In the genomic region with DNA sequence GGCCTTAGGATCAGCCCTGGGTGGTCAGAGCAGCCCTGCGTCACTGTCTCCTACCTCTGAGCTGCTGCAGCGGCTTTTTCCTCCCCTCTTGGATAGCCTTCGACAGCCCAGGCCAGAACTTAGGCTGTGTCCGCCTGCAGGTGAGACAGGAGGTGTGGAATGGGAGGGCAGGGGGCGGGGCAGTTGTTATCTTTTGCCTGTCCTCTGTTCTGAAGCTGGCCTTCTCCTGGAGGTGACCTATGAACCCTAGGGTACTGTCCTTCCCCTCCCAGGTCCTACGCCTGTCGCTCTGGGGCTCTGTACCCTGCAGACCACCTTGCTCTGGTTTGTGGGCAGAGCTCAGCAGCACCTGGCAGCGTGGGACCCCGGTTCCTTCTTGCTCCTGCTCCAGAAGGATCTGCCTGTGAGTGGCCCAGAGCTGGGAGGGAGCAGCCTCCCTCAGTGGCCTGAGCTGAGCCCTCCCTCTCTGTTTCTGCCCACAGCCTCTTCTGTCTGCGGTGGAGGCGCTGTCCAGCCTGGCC, we compare ENCODE assay signal across 8 mouse cellular contexts. TPM values are rescaled to one million over a fixed set of nuclear protein-coding genes. Genes with fewer than 3 reads are reported as not detected.
DNase-seq lines count a peak whose midpoint lies in the region; ATAC-seq lines count a peak whose summit lies in the region.

No protein-coding gene starts in this region.

- H3K4me3 ChIP-seq in megakaryocyte, embryonic 14.5 days (replicated peaks) = peak overlapping the region; percentile 69
- H3K4me3 ChIP-seq in liver, embryonic 15.5 days (replicated peaks) = peak overlapping the region; percentile 73

- peak overlapping the region; percentile 34 for H3K27ac ChIP-seq in liver, embryonic 15.5 days (replicated peaks)

- intact Hi-C loops in left cerebral cortex, postnatal 10 days (cut with DNase I) = no loop called here

- no peaks in the 10 kb centered on the region for H3K27me3 ChIP-seq in megakaryocyte, embryonic 14.5 days (replicated peaks)
- H3K27me3 ChIP-seq in liver, embryonic 15.5 days = peaks cover 16% of the 10 kb centered on the region; the same call in 1 of the 2 replicates

- H3K36me3 ChIP-seq in megakaryocyte, embryonic 14.5 days (replicated peaks; ENCODE audit: low read length) = peaks cover 41% of the 10 kb centered on the region
- H3K36me3 ChIP-seq in liver, embryonic 15.5 days (replicated peaks) = peaks cover 21% of the 10 kb centered on the region; the same call in 1 of the 2 replicates

- 0 out of 2 replicates have a peak overlapping the region, but pooled peaks have one; percentile 78 for H3K9ac ChIP-seq in liver, embryonic 15.5 days

- WGBS in liver, embryonic 15.5 days (ENCODE audit: insufficient replicate concordance) = 68% methylated on average over 11 of the region's 11 CpGs

- peak; percentile 37 for DNase-seq in cerebellum, adult 9-10 months
- DNase-seq in adrenal gland, postnatal 10 days = no peak
- no peak for DNase-seq in left cerebral cortex, postnatal 10 days (ENCODE audit: extremely low spot score in 1 of 2, low spot score in 2 of 2)
- no peak for DNase-seq in layer of hippocampus, adult 18-20 months (ENCODE audit: low spot score in 2 of 2)

- peaks cover 46% of the 10 kb centered on the region for H3K4me1 ChIP-seq in megakaryocyte, embryonic 14.5 days
- peaks cover 42% of the 10 kb centered on the region for H3K4me1 ChIP-seq in liver, embryonic 15.5 days (replicated peaks)

- peak overlapping the region; percentile 100 for H3K4me2 ChIP-seq in liver, embryonic 15.5 days

- ATAC-seq in cerebellum, adult (ENCODE audit: insufficient number of reproducible peaks, low FRiP score, low TSS enrichment) = no peak
- no peak for ATAC-seq in megakaryocyte, adult 5-6 weeks (ENCODE audit: poor library complexity, severe bottlenecking)
- ATAC-seq in liver, embryonic 15.5 days (ENCODE audit: insufficient read depth) = no peak

- no peaks in the 10 kb centered on the region for H3K9me3 ChIP-seq in megakaryocyte, embryonic 14.5 days
- no peaks in the 10 kb centered on the region for H3K9me3 ChIP-seq in liver, embryonic 15.5 days (replicated peaks)

RNA-seq across cellular contexts. Expression of a gene that starts 1.8 kb away (rescaled TPM):
- 0.99 and 2.7 TPM in 2 replicates for polyA plus RNA-seq in megakaryocyte, embryonic 14.5 days (2012; ENCODE audit: insufficient read depth, low replicate concordance)
- 0.87 and 1.3 TPM in 2 replicates for total RNA-seq in megakaryocyte, adult 5-6 weeks (2015)
- 2.9 and 3.0 TPM in 2 replicates for total RNA-seq in megakaryocyte, adult 5-6 weeks (2017)
- polyA plus RNA-seq in liver, embryonic 15.5 days (2015; fragmentation: Nextera tagmentation; extraction: Ambion mirVana) = 1.1 and 1.4 TPM in 2 replicates
- total RNA-seq in adrenal gland, postnatal 10 days (2021) = 1 to 10 TPM; 2.9 to 6.5 TPM
- total RNA-seq in left cerebral cortex, postnatal 10 days (2021) = 1 to 10 TPM; 6.3 to 6.5 TPM
- 1 to 10 TPM; 6.5 to 7.6 TPM for total RNA-seq in layer of hippocampus, adult 18-20 months (2021)

RNA-seq across cellular contexts. Expression of a gene that starts 1.8 kb away (rescaled TPM):
- 1.8 and 2.0 TPM in 2 replicates for polyA plus RNA-seq in megakaryocyte, embryonic 14.5 days (2012; ENCODE audit: insufficient read depth, low replicate concordance)
- 2.2 and 3.9 TPM in 2 replicates for total RNA-seq in megakaryocyte, adult 5-6 weeks (2015)
- 0.22 and 3.2 TPM in 2 replicates for total RNA-seq in megakaryocyte, adult 5-6 weeks (2017)
- polyA plus RNA-seq in liver, embryonic 15.5 days (2015; fragmentation: Nextera tagmentation; extraction: Ambion mirVana) = 0.93 and 1.0 TPM in 2 replicates
- 1 to 10 TPM; 2.4 to 7.9 TPM for total RNA-seq in adrenal gland, postnatal 10 days (2021)
- 1 to 10 TPM; 7.7 to 9.4 TPM for total RNA-seq in left cerebral cortex, postnatal 10 days (2021)
- 1 to 10 TPM; 7.7 to 9.4 TPM for total RNA-seq in layer of hippocampus, adult 18-20 months (2021)

RNA-seq across cellular contexts. Expression of a gene that starts 5.7 kb away (rescaled TPM):
- 9.6 and 78.7 TPM in 2 replicates for polyA plus RNA-seq in megakaryocyte, embryonic 14.5 days (2012; ENCODE audit: insufficient read depth, low replicate concordance)
- 44.5 and 45.8 TPM in 2 replicates for total RNA-seq in megakaryocyte, adult 5-6 weeks (2015)
- 20.8 and 27.7 TPM in 2 replicates for total RNA-seq in megakaryocyte, adult 5-6 weeks (2017)
- polyA plus RNA-seq in liver, embryonic 15.5 days (2015; fragmentation: Nextera tagmentation; extraction: Ambion mirVana) = 70.4 and 72.6 TPM in 2 replicates
- total RNA-seq in adrenal gland, postnatal 10 days (2021) = 100 to 1,000 TPM; 109 to 115 TPM
- 10 to 100 TPM; 58.7 to 63.5 TPM for total RNA-seq in left cerebral cortex, postnatal 10 days (2021)
- total RNA-seq in layer of hippocampus, adult 18-20 months (2021) = 10 to 100 TPM; 58.4 to 69.3 TPM

RNA-seq across cellular contexts. Expression of a gene that starts 12.1 kb away (rescaled TPM):
- 76.1 and 165 TPM in 2 replicates for polyA plus RNA-seq in megakaryocyte, embryonic 14.5 days (2012; ENCODE audit: insufficient read depth, low replicate concordance)
- total RNA-seq in megakaryocyte, adult 5-6 weeks (2015) = 17.5 and 21.6 TPM in 2 replicates
- 33.4 and 38.7 TPM in 2 replicates for total RNA-seq in megakaryocyte, adult 5-6 weeks (2017)
- 37.0 and 39.9 TPM in 2 replicates for polyA plus RNA-seq in liver, embryonic 15.5 days (2015; fragmentation: Nextera tagmentation; extraction: Ambion mirVana)
- 10 to 100 TPM; 42.7 to 48.9 TPM for total RNA-seq in adrenal gland, postnatal 10 days (2021)
- 10 to 100 TPM; 27.9 to 31.8 TPM for total RNA-seq in left cerebral cortex, postnatal 10 days (2021)
- 10 to 100 TPM; 27.0 TPM for total RNA-seq in layer of hippocampus, adult 18-20 months (2021)

RNA-seq across cellular contexts. Expression of a gene that starts 17.0 kb away (rescaled TPM):
- 3.3 TPM in 1 of 2 replicates, not detected in the other for polyA plus RNA-seq in megakaryocyte, embryonic 14.5 days (2012; ENCODE audit: insufficient read depth, low replicate concordance)
- not detected in 2 replicates for total RNA-seq in megakaryocyte, adult 5-6 weeks (2015)
- not detected in 2 replicates for total RNA-seq in megakaryocyte, adult 5-6 weeks (2017)
- polyA plus RNA-seq in liver, embryonic 15.5 days (2015; fragmentation: Nextera tagmentation; extraction: Ambion mirVana) = 0.38 and 0.39 TPM in 2 replicates
- total RNA-seq in adrenal gland, postnatal 10 days (2021) = 1 to 10 TPM; 5.8 to 8.7 TPM
- under 1 TPM in 1 of 2 experiments, not detected in 1; 0.69 TPM for total RNA-seq in left cerebral cortex, postnatal 10 days (2021)
- total RNA-seq in layer of hippocampus, adult 18-20 months (2021) = not detected
